Mouse (Mus musculus) E14TG2a.4 (cell line): Measurements from ENCODE around the gene Usp24.

Source experiments
- CTCF ChIP-seq: conservative IDR thresholded peaks from 2 replicates; pipeline ENCODE4 v1.5.1; 2014; ENCODE audit warnings: low read length
- NANOG ChIP-seq: IDR thresholded peaks from 2 replicates; pipeline ENCODE4 v1.6.1; 2014; ENCODE audit warnings: borderline replicate concordance, low read length, mixed read lengths
- POU5F1 ChIP-seq: IDR thresholded peaks from 2 replicates; pipeline ENCODE4 v1.6.1; 2014; ENCODE audit warnings: low read length, borderline replicate concordance

DNA sequence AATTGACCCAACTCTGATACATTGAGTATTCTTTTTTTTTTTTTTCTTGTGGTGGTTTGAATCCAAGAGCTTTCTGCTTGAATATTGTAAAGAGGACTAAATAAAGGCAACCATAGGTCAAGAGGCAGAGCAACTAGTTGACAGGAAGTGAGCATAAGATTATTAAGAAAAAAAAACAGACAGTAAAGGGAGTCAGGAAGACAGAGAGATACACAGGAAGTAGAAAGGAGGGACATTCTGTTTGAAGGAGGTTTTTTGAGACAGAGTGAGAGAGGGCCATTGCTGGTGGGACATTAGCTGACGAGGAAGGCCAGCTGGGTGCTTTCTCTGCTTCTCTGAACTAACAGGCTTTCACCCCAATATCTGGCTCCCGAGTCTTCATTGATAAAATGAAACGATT is 7.9 kb upstream of the Usp24 start:
- TF ChIP-seq CTCF (no peak), NANOG (no peak), POU5F1 (no peak)
